10 mouse cellular contexts compared by ENCODE assay signal in genomic region chr1:64408807-64409582, GRCm38 (mm10).
DNase-seq lines count a peak whose midpoint lies in the region; ATAC-seq and TF ChIP-seq lines count a peak whose summit lies in the region.
"Had no signal": no experiment of that assay in that cellular context is flagged by ENCODE, and none has a peak within 500 bp of the region (broad histone marks: within the 10 kb centered on the region; RNA-seq: fewer than 3 reads in every experiment).

No protein-coding gene starts in this region.

- peak; percentile 68 for DNase-seq in kidney, postnatal 0 days (ENCODE audit: low spot score)
- DNase-seq in adrenal gland, postnatal 14 days = peak; percentile 57
- DNase-seq in fibroblast of lung, adult 2 months (ENCODE audit: low read depth) = peak; percentile 35
- DNase-seq in left cerebral cortex, postnatal 10 days (ENCODE audit: extremely low spot score in 1 of 2, low spot score in 2 of 2) = peak; percentile 19 to 56
- no peak for DNase-seq in natural killer cell, adult 2 months (ENCODE audit: low spot score in 2 of 2)
- no peak for DNase-seq in stomach, postnatal 0 days (ENCODE audit: low spot score)

- ATAC-seq in kidney, postnatal 0 days (replicated peaks; ENCODE audit: low FRiP score, low read depth) = no peak
- ATAC-seq in kidney, embryonic 16.5 days (ENCODE audit: low FRiP score, low TSS enrichment) = no peak
- no peak for ATAC-seq in CD4-positive, CD25-positive, alpha-beta regulatory T cell, adult 4 months
- no peak for ATAC-seq in stomach, postnatal 0 days (ENCODE audit: low FRiP score, low TSS enrichment)

- H3K4me1 ChIP-seq in kidney, postnatal 0 days (replicated peaks; ENCODE audit: insufficient read depth, low read length) = no peaks in the 10 kb centered on the region
- H3K4me1 ChIP-seq in kidney, embryonic 16.5 days (ENCODE audit: insufficient read depth, low read length) = no peaks in the 10 kb centered on the region
- H3K4me1 ChIP-seq in stomach, postnatal 0 days (replicated peaks; ENCODE audit: control insufficient read depth, insufficient read depth) = no peaks in the 10 kb centered on the region
- H3K4me1 ChIP-seq: embryonic facial prominence, embryonic 13.5 days had no signal

- H3K9me3 ChIP-seq in kidney, postnatal 0 days (replicated peaks; ENCODE audit: low read length) = no peaks in the 10 kb centered on the region
- no peaks in the 10 kb centered on the region for H3K9me3 ChIP-seq in kidney, embryonic 16.5 days (ENCODE audit: low read length)
- H3K9me3 ChIP-seq in stomach, postnatal 0 days (ENCODE audit: control insufficient read depth, low read length) = no peaks in the 10 kb centered on the region
- H3K9me3 ChIP-seq: embryonic facial prominence, embryonic 13.5 days had no signal

- H3K36me3 ChIP-seq in kidney, postnatal 0 days (ENCODE audit: insufficient read depth, low read length) = no peaks in the 10 kb centered on the region
- no peaks in the 10 kb centered on the region for H3K36me3 ChIP-seq in kidney, embryonic 16.5 days (ENCODE audit: insufficient read depth, low read length)
- no peaks in the 10 kb centered on the region for H3K36me3 ChIP-seq in stomach, postnatal 0 days (ENCODE audit: control insufficient read depth, insufficient read depth, low read length)
- H3K36me3 ChIP-seq: embryonic facial prominence, embryonic 13.5 days had no signal

- no peak overlapping the region for H3K27ac ChIP-seq in kidney, postnatal 0 days
- no peak overlapping the region for H3K27ac ChIP-seq in kidney, embryonic 16.5 days (ENCODE audit: low read length)
- no peak overlapping the region for H3K27ac ChIP-seq in stomach, postnatal 0 days (replicated peaks)
- H3K27ac ChIP-seq: embryonic facial prominence, embryonic 13.5 days; left cerebral cortex, adult 2 months had no signal

- no peaks in the 10 kb centered on the region for H3K27me3 ChIP-seq in kidney, postnatal 0 days (ENCODE audit: insufficient read depth, low read length)
- H3K27me3 ChIP-seq in kidney, embryonic 16.5 days (ENCODE audit: insufficient read depth, low read length) = no peaks in the 10 kb centered on the region
- H3K27me3 ChIP-seq in stomach, postnatal 0 days (ENCODE audit: control insufficient read depth, insufficient read depth, low read length) = no peaks in the 10 kb centered on the region
- H3K27me3 ChIP-seq: embryonic facial prominence, embryonic 13.5 days had no signal

- intact Hi-C loops in left cerebral cortex, postnatal 10 days (cut with DNase I) = no loop called here

- no peak overlapping the region for H3K9ac ChIP-seq in kidney, postnatal 0 days (ENCODE audit: low read depth, low read length)
- H3K9ac ChIP-seq in kidney, embryonic 16.5 days (replicated peaks; ENCODE audit: low read length) = no peak overlapping the region
- no peak overlapping the region for H3K9ac ChIP-seq in stomach, postnatal 0 days (ENCODE audit: low read length)
- H3K9ac ChIP-seq: embryonic facial prominence, embryonic 13.5 days had no signal

- no peak overlapping the region for H3K4me3 ChIP-seq in kidney, postnatal 0 days (replicated peaks; ENCODE audit: low read depth, low read length)
- no peak overlapping the region for H3K4me3 ChIP-seq in kidney, embryonic 16.5 days (ENCODE audit: low read length)
- H3K4me3 ChIP-seq in stomach, postnatal 0 days (ENCODE audit: low read depth, low read length) = no peak overlapping the region
- H3K4me3 ChIP-seq: embryonic facial prominence, embryonic 13.5 days; left cerebral cortex, adult 2 months had no signal

- H3K4me2 ChIP-seq in kidney, postnatal 0 days (ENCODE audit: low read length) = no peak overlapping the region
- no peak overlapping the region for H3K4me2 ChIP-seq in kidney, embryonic 16.5 days (replicated peaks; ENCODE audit: low read depth, low read length)
- H3K4me2 ChIP-seq in stomach, postnatal 0 days (replicated peaks; ENCODE audit: low read depth) = no peak overlapping the region
- H3K4me2 ChIP-seq: embryonic facial prominence, embryonic 13.5 days had no signal

- TF ChIP-seq EP300 in stomach, postnatal 0 days (optimal IDR thresholded peaks at IDR 0.05) = no peak

- TF ChIP-seq CTCF in kidney, postnatal 0 days (IDR thresholded peaks at IDR 0.05; ENCODE audit: low read depth) = no peak
- TF ChIP-seq CTCF in stomach, postnatal 0 days (IDR thresholded peaks at IDR 0.05; ENCODE audit: low read depth) = no peak

- 51% methylated on average over 4 of the region's 4 CpGs for WGBS in kidney, postnatal 0 days
- WGBS in kidney, embryonic 16.5 days = 53% methylated on average over 4 of the region's 4 CpGs
- WGBS in stomach, postnatal 0 days = 61% methylated on average over 4 of the region's 4 CpGs

Comparison
In these comparisons a context has a peak if more than half of its experiments do, and no peak if none do; other contexts are left out.
1. DNase-seq: peak in kidney, postnatal 0 days (single experiment), adrenal gland, postnatal 14 days (single experiment), fibroblast of lung, adult 2 months (single experiment) and left cerebral cortex, postnatal 10 days (2 of 2); none in natural killer cell, adult 2 months (0 of 2) and stomach, postnatal 0 days (single experiment).